Mouse (Mus musculus) effector memory CD4-positive, alpha-beta T cell, adult 5 months (primary cell): ENCODE results near the gene Plxnc1. TPM values are rescaled to one million over a fixed set of nuclear protein-coding genes. Genes with fewer than 3 reads are reported as not detected.

Experiments
- polyA plus RNA-seq: library from polyadenylated mRNA; unstranded; fragments of 100-300 nt; shearing (Covaris generic); gene quantifications from one replicate; pipeline ENCODE4 v1.2.1, GENCODE M21; 2017

Gene Plxnc1
- polyA plus RNA-seq, result 15.1 TPM

DNA sequence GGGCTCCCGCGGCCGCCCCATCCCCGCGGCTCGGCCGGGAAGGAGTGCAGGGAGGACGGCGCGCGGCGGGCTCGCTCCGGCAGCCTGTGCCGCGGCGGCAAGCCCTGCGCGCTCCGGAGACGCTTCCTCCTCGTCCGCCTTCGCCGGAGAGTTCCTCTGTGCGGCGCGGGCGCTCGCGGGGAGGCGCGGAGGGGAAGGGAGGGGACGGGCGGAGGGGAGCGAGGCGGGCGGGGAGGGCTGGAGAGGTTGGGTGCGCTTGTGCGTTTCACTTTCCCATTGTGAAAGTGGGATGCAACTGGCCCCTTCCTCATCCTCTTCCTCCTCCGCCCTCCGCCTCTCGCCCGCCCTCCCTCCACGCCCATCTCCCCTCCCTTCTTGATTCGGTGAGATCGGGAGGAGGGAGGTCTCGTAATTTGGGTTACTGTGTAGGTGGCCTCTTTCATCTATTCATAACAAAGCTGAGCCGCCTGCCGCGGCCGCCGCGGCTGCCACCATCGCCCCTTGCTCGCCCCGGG, at the start of gene Plxnc1:
TSS of gene Plxnc1 (minus strand) at position 145 of the 515 bp plus-strand sequence.

